Mouse (Mus musculus) yolk sac, embryonic 10.5 days (tissue): ENCODE data around the gene Gm38392.
"Not testable (repeated sequence)": the region's sequence is repeated elsewhere in the genome, so short reads cannot be mapped to it uniquely, and the experiment has no call there.

ENCODE experiments used
- DNase-seq: peaks from one replicate; pipeline ENCODE4 v3.0.0-alpha.2; 2017; ENCODE audit warnings: low spot score

Gene Gm38392

DNA sequence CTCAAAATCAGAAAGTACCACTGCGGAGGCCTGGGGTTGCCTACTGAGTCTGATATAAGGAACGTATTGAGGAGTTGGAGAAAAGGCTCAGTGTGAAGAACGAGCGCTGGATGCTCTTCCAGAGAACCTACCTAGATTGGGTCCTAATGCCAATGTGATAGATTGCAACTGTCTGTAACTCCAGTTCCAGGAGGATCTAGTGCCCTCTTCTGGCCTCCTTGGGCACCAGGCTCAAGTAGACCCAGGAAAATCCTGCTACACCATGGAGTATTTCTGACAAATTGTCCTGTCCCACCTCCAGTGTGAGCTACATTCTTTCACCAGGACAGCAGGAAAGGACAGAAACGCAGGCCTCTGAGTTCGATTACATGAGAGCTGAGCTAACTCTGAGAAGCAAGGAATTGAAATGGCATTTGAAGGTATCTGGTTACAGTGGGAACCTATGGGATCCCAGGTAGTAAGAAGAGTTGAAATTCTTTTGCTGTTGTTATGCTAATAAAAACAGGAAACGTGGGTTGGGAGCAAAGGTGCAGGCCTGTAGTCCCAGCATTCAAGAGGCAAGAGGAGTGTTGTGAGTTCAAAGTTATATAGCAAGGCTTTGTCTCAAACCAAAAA is 10.4 kb downstream of the Gm38392 start:
- no peak for DNase-seq

DNA sequence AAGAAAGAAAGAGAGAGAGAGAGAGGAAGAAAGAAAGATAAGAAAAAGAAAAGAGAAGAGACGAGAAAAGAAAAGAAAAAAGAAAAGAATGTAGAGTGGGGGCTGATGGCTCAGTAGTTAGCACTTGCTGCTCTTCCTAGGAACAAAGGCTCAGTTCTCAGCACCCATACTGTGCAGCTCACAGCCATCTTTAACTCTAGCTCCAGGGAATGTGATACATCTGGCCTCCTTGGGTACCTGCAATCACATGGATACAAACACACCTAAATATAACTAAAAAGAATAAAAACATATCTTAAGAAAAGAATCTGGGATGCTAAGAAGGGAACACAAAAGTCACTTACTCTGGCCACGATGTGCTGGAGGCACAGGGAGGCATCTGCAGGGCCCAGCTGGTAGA is 10.9 kb downstream of the Gm38392 start:
- no peak for DNase-seq

DNA sequence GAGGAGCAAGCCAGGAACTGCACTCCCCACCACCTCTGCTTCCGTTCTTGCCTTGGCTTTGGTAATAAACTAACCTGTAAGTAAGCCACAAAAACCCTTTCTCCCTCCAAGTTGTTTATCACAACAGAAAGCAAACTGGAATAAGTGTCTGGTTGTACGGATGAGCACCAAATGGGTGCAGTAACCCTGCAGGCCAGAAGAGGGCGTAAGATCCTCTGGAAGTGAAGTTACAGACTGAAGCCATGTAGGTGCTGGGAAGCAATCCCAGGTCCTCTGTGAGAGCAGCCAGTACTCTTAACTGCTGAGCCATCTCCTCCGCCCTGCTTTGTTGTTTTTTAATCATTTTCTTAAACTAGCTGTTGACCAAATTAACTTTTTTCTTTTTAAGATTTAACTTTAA is 13.0 kb downstream of the Gm38392 start:
- no peak for DNase-seq

DNA sequence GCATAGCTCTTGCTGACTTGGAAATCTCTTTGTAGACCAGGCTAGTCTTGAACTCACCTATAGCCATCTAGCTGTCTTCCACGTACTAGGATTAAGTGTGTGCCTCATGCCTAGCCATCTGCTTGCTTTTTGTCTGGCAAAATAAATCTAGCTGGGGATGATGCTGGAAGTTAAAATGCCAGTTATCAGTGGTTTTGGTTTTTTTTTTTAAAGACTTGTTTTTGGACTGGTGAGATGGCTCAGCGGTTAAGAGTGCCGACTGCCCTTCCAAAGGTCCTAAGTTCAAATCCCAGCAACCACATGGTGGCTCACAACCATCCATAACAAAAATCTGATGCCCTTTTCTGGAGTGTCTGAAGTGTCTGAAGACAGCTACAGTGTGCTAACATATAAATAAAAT is 15.2 kb downstream of the Gm38392 start:
- DNase-seq = no peak

DNA sequence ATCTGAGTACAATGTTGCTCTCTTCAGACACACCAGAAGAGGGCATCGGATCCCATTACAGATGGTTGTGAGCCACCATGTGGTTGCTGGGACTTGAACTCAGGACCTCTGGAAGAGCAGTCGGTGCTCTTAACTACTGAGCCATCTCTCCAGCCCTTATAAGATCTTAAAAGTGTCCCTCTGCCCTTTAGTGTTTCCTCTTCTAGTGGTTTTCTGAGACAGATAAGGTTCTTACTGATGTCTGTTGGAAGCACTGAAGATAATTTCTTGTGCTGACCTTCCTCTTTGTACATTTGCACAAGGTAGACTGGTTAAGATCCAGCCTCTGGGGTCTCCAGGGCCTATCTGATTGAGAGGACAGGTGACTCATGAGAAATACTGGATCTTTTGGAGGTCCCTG is 15.7 kb downstream of the Gm38392 start:
- DNase-seq = not testable (repeated sequence)

DNA sequence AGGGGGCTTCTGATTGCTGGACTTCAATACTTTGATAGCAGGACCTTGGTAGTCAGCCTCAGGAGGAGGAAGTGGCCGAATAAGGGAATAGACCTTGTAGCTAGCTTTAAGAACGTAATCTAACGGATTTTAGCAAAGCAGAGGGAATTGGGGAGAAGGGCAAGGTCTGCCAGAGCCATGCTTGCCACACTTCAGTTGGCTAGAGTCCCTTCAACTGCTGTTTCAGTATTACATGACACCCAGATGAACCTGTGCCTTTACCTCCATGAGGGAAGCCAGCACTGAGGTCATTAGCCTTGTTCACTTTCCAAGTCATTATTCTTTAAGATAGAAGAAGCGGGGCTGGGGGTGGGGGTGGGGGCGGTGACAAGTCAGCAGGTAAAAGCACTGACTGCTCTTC is 18.0 kb downstream of the Gm38392 start:
- DNase-seq = no peak

DNA sequence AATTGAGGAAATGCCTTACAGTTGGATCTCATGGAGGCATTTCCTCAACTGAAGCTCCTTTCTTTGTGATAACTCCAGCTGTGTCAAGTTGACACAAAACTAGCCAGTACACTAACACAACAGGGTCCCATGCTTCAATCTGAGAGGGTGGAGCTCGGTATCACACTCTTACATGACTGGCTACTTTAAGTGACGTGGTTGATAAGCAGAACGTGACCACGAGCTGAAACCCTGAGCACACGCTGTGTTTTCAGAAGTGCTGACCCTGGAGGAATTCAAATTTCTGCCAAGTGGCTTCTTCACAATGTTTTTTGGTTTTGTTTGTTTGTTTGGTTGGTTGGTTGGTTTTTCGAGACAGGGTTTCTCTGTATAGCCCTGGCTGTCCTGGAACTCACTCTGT is 19.0 kb downstream of the Gm38392 start:
- not testable (repeated sequence) for DNase-seq

DNA sequence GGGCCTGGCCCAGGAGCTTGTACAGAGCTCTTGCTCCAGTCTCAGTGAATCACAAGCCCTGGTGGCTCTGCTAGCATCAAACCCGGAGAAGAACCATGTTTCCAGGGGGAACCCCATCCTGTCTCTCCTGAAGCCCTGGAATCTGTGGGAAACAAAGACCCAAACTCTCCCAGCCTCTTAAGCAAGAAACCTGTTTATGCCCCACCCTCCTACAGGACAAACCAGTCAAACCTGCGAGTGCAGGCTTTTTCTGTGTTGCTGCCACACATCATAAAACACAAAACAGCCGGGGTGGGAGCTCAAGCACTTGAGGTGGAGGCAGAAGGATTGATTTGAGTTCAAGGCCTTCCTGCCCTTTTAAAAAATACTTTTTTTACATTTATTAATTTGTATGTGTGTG is 24.7 kb downstream of the Gm38392 start:
- DNase-seq = no peak

DNA sequence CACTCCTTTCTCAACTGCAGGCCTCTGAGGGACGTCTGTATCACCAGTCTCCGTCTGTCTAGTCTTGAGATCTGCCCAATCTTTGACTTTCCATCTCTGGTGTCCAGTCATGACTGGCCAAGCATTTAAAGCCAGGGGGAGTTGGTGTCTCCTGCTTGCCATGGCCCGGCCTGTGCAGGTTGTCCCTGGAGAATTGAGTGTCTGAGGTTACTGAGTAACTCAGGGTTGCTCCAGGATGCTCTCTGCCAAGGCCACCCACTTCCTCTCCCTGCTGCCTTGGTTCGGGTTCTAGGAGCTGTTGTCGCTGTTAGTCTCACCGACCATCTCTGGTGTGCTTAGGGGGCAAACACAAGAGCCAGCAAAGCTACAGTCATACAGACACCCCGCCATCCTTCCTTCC is 30.6 kb downstream of the Gm38392 start:
- no peak for DNase-seq

DNA sequence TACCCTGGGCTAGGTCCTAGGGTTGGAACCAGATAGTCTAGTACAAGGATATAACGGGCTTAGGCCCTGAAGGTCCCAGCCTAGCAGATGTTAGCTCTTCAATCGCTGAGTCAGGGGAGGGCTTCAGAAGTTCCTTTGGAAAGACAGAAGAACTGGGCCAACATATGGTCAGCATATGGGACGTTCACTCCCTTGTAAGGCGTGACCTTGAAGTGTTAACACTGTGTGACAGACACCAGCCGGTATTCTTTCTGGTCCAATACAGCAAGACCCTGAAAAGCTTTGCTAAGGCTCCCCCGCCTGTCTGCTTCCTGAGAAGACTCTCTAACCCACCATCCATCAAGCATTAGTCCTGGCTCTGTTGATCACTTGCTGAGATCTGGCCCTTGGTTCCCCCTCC is 31.1 kb downstream of the Gm38392 start:
- no peak for DNase-seq

DNA sequence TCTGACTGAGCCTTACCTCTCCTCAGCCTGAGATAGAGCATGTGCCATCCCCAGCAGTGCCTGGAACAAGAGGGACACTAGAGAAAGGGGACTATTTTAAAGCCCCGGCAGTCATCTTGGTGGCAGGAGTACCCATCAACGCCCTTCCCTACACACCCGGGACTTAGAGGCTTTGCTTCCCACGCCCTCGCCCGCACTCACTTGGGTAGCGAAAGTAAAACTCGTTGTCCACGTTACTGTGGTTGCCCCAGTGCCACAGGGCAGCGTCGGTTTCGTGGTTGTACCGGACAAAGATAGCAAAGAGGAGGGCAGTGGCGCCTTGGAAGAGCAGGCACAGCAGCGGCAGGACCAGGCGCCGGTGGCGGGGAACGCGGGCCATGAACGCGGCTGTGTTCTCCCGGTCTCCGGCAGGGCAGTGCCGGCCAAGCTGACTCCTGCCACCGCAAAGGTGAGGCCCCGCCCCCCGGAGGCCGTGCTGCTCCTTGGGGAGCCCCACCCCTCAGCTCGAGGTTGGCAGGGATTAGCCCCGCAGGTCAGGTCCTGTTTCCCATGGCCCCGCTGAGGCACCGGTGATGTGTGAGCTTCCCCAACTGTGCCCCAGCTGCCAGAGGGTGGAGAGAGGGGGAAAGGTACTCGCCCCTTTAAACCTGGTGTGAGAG is 32.6 kb downstream of the Gm38392 start, which contains the start of gene Rhbg:
TSS of gene Rhbg (minus strand) at position 442 of the 659 bp plus-strand sequence.
- no peak for DNase-seq

DNA sequence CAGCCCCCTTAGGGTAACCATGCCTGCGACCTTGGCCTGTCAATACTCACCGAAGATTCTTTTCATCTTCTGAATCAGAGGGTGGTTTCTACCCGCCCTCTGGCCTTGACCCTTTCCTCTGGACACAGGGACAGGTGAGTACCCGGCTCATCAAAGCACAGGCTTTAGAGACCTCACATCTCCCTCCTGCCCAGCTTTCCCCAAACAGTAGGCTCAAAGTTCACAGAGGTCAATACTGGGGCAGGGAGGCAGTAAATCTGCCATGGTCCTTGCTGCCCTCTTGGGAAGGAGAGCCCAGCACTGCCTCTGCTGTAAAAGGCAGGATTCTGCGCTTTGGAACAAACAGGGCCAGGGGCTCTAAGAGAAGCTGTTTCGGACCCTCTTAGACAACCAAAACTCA is 34.3 kb downstream of the Gm38392 start:
- peak; percentile 38 for DNase-seq

DNA sequence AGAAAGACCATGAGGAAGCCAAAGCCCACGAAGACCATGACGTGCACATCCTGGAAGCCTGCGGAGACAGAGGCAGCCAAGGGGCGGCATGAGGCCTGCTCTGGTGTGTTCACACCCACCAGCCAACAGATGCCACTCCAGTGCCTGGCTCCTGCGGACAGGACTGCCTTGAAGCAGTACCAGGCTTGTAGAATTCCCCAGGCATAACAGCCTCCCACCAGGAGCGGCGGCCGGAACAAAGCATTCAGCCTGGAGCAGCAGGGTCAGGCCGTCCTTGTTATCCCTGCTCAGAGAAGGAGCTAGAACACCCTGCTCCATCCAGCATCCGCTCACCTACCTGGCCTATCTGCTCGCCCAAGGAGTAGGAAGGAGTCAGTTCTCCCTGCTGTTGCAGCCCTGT is 38.6 kb downstream of the Gm38392 start:
- DNase-seq = no peak

DNA sequence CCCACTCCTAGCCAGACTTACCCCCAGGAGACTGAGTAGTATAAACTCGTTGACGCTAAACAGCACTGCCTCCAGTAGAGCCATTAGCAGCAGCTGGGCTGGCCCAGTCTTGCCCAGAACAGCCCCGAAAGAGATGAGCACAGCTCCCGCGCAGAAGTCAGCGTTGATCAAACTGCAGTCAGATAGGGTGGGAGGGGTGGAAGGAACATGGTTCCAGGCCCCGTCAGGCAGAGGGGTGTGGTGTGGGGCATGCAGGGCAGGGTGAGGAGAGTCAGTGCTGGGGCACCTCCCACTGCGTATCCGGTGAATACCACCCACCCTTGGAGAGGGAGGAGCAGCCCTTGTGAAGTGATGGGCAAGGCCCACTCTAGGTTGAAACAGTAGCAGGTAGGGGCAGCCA is 39.3 kb downstream of the Gm38392 start:
- no peak for DNase-seq

DNA sequence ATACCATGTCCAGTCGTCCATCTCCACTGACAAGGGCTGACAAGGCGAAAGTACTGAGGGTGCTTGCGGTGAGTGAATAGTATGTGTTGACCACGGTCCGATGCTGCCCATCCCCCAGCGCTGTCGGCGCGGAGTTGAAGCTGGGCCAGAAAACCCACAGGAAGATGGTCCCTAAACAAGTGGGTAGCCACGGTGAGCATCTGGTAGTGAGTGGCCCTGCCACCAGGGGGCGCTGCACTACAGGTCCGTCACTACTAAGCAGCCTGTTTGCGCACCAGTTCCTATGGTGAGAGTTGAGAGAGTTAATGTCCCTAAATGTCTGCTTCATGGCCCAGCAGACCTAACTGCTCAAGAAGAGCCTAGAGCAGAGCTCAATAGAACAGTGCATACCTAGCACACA is 41.2 kb downstream of the Gm38392 start:
- DNase-seq = peak; percentile 32

DNA sequence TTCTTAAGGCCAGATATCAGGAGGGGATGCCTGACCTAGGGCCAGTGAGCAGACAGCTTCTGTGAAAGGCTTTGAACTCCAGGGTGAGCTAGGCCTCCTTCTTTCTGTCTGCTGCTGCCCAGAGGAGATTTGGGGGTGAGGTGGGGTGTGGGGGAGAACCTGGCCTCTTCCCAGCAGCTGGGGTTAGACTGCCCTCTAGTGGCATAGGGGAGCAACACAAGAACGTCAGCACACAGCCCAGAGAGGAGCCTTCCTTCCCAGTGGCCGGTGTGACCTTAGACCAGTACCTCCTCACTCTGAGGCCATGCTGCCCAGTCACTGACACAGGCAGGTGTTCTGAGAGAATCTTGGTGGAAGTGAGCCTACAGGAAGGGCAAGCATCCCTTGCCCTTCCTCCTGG is 42.9 kb downstream of the Gm38392 start:
- DNase-seq = no peak

DNA sequence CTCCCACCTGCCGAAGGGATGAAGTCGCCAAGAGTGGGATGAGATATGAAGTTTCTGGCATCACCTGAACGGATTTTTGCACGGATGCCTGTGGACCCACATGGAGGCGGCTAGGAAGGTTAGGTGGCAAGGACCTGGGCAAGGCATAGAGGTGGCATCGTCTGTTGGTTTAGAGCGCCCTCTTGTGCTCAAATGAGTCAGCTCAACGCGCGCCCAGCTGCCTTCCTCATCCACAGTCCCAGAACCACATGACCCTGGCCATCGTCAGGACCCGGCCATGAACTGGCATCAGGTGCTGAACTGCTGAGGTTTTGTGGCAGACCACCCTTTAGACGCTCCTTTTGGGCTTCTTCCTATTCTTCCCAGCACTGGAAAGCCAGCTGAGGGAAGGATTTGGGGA is 44.5 kb downstream of the Gm38392 start:
- DNase-seq = peak; percentile 38

DNA sequence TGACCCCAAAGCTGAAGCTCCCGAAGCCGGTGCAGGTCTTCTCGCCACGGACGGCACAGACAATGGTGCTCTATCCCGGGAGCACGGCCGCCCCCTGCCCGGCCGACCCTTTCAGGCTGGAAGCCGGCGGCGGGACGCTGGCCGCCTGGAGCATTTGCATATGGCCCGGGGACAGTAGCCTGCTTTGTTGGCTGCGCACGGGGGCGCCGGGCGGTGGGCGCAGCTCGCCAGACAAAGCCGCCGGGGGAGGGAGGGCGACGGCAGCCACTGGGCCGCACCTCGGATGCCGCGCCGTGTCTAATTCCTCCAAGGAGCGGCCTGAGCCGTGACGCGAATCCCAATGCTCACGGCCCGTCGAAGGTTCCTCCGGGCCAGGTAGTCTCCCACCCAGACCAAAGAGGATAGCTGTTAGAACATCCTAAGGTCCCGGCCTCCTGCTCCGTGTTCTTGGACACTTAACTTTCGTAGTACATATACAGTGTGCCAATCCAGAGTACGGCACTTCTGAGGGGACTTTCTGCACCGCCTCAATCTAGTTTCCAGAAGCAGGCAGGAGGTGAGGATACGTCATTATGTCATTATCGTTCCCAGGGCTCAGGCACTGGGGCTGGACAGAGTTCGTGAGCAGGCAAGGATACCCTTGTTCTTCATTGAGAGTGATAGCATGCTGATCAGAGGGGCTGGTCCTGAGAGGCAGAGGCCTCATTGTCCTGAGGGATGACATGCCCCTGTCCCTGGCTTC is 45.8 kb downstream of the Gm38392 start:
- no peak for DNase-seq

DNA sequence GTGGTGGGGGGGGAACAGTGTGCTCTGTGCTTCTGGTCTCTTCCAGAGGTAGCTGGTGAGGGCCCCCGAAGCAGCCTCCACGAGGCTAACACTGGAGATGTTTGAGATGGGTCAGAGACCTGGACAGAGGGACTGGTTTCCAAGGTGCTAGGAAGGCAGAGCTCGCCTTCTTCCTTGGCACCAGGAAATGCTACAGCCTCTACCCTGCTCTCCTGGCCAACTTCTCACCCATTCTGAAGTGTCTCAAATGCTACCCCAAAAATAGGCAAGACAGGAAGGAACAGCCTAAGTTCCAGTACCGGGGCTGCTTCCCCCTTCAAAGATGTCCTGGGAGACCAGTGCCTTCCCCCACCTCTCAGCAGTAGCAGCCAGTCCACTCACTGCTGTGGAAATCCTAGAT is 47.6 kb downstream of the Gm38392 start:
- no peak for DNase-seq

DNA sequence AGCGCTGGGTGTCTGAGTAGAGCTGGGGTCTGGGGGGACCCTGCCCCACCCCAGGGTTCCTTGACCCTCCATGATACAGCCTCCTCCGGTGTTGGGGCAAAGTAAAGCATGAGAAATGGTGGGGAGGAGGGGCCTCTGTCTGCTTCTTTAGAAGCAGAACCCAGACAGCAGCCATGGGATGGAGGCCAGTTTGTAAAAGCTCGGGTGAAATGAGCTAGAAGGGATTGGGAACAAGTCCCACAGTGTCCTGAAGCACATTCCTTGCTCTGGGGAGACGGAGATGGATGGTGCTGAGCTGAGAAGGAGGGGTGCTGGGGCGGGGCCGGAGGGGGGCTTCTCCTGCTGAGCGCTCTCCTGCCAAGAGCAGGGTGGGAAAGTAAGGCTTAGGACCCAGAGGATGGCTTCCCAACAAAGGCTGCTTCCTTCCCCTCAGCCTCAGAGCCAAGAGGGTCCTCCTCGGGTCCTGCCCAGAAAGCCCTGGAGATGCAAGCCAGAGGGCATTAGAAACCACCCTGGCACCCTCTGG is 48.1 kb downstream of the Gm38392 start:
- DNase-seq = no peak

DNA sequence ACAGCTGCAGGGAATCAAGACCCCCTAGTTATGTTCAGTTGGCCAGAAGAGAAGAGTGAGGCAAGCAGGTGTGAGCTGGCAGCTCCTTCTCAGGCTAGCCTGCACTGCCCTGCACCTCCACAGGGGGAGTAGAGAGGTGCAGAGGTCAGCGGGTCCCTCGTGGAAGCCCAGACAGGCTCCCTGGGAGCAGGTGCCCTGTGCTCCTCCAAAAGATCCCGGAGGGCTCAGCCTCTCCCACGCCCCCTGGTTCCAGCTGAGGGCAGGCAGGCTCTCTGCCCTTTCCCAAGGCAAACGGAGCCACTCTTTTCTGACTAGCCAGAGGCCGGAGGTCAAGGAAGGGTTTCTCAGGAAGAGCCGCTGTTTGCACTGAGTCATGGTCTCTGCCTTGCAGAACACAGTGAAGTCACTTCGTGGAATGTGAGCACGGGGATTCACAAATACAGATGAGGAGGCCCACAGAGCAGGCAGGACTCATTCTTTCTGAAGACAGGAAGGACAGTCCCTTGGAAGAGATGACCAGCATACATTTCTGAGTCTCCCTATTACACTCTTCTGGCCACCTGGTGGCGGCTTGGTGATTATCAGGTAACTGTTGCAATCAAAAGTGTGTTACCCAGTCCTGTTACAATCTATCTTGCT is 49.3 kb downstream of the Gm38392 start:
- peak; percentile 27 for DNase-seq

DNA sequence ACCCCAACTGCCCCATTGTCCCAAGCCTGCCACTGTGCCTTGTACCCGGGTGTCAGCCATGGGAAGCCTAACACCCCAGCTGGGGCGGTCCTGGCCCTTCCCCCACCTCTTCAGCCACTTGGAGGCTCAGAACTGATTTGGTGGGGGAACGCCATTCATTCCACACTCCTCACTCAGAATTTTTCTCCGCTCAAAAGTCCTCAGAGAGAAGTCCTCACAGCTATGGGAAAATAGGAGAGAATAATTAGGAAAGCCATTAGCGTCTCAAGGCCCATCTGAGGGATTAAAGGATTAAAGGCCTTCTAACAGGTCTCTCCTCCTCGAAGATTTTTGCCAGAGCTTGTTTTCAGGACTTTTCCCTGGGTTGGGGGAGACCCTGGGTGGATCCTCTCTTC is 49.9 kb downstream of the Gm38392 start:
- DNase-seq = no peak

DNA sequence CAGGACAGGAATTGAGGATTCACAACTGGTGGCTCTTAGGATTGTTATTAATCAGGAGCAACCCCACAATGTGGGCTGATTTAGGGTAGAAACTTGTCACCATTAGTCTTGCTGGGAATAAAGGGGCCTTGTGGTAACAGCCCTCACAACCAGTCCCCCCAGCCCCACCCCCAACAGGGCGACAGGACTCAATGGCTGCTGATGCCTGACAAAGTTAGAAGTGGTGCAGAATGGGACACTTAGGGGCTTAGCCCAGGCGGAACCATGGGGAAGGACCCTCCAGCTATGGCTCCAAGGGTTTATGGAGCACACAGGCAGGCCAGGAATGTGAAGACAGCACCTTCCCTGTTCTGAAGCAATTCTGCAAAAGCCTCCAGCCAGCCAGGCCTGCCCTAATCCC is 51.4 kb downstream of the Gm38392 start:
- no peak for DNase-seq
